Mouse (Mus musculus) testis, postnatal 14 days (tissue): ENCODE measurements around the gene Prkar1b.
A peak's percentile ranks its signal among the peaks of the same experiment; 100 is the strongest.

Experiments used
- DNase-seq: peaks from one replicate; pipeline ENCODE4 v3.0.0; 2021; ENCODE audit warnings: low spot score

Gene Prkar1b

GRCm38 (mm10) chr5:139149681-139150602 is at the start of gene Prkar1b, which contains the start of gene Dnaaf5:
Gene Prkar1b (minus strand): TSS chr5:139150001.
Gene Dnaaf5 (plus strand): TSS chr5:139150223.
- peak; percentile 99 for DNase-seq

- no peak for DNase-seq
Measured at GRCm38 (mm10) chr5:139199636-139199994, 49.8 kb upstream of the Prkar1b start.

DNA sequence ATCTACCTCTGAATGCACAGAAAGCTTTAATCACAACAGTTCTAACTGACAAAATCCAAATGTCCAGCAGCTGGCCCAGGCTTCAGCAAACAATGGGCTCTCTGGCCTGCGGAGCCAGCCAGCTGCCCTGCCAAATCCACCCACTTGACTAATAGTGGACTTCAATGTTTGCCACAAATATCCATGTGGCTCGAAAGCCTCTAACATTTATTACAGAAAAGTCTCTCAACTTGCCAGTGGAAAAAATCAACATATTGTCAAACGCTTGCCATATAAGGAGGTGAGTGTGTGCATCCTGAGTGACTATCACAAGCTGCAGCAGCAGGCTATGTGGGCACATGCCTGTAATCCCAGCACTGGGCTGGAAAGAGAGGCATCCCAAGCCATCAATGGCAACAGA is 49.0 kb upstream of the Prkar1b start:
- no peak for DNase-seq

DNA sequence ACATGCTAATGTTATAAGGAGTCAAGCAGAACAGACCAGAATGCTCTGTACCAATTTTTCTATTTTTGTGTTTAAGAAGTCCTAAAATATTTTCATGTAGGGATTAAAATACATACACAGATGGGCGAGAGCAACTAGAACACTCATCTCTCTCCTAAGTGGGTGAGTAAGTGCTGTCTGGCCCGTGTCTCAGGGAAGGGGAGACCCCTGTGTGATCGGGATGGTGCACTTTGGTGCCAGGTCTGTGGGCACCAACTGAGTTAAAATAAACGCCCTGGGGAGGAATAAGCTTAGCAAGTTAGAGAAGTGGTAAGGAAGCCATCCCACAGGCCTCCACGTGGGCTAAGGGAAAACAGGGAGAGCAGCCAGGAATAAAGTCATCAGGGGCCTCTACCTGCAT is 41.2 kb upstream of the Prkar1b start:
- DNase-seq: no peak

GRCm38 (mm10) chr5:139189726-139190125 is 39.9 kb upstream of the Prkar1b start:
- no peak for DNase-seq

GRCm38 (mm10) chr5:139184897-139185296 is 35.1 kb upstream of the Prkar1b start:
- DNase-seq: no peak

- no peak for DNase-seq
Measured at GRCm38 (mm10) chr5:139183601-139184000, 33.8 kb upstream of the Prkar1b start.

- no peak for DNase-seq
Measured at GRCm38 (mm10) chr5:139183131-139183530, 33.3 kb upstream of the Prkar1b start.

DNA sequence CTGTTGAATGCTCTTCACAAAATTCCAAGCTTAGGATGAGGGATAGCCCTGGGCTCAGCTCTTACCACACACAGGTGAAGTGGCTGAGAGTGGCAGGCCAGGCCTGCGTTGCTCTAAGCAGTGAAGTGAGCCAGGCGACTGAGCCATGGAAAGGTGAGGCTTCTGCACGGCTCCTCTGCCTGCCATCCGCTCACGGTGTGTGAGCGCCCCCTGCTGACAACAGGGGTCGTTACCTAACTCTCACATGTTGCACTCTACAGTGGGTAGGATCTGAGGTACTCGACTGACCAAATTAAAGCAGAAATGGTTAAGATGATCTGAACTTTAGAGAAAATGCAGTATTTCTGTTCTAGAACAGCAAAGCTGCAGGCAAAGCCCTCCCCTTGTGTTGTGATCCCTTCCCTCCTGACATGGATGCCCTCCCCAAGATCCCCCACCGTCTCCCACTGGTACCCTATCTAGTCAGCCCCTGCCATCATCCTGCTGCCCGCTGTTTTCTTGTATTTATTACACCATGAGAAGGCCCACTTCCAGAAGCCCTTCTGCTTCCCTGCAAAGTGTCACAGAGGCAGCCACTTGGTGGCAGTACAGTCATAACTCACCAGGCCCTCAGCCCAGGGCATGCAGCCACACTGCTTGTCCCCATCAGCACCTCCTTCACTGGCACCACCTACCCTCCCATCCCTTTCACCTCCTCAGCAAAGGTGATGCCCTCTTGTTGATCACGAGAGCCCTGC is 29.3 kb upstream of the Prkar1b start:
- DNase-seq: no peak

DNA sequence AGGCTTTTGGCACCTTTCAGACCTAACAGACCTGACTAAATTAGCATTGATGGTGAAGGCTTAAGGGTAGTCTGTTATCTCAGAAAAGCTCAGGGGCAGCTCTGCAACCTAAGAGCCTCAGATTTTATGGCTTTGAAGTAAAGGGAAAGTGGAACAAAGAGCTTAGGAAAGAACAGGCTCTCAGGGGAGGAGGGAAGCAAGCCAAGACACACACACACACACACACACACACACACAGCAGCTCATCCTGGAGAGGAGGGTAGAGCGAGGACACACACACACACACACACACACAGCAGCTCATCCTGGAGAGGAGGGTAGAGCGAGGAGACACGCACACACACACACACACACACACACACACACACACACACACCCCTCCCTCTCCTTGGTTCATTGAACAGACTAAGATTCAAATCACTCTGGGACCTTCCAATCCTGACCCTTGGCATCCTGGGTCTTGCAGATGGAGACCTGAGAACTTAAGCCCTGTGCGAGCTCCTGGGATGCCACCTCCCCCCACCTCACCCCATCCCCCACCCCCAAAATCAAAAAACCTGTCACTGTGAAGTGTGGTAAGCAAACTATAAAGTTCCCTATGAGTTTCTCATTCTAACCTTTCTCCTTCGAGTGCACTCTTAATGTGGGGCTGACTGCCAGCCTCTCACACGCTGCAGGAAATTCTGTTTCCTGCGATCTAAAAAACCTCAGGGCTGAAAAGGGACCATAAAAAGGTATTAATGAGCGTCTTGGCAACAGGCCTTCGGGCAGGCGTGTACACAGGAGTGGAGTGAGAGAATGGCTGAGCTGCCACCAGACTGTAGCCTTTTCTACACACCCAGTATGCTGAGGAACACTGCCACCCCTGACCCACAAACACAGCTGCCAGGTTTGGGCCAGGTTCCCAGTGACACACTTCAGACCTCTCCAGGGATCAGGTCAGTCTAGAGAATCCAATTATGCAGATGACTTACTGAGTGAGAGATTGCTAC is 25.1 kb upstream of the Prkar1b start:
- DNase-seq: no peak

DNA sequence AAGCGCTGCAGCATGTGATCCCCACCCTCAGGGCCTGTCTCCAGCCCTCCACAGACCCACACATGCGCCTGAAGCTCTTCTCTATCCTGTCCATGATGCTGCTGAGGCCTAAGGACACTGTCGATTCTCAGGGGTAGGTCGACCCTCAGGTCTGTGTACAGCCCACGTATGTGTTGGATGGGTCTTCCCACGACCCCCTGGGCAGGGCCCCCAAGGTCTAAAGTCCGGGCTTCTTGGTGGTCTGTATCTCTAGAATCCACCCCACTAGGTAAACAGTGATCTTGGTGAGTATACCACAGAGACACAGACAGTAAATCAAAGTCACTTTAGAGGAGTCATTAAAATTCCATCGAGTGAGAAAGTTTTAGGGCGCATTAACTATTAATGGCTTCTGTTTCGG is 24.3 kb upstream of the Prkar1b start:
- no peak for DNase-seq

GRCm38 (mm10) chr5:139171929-139172328 is 22.1 kb upstream of the Prkar1b start:
- DNase-seq: no peak

GRCm38 (mm10) chr5:139167548-139167947 is 17.7 kb upstream of the Prkar1b start:
- no peak for DNase-seq

DNA sequence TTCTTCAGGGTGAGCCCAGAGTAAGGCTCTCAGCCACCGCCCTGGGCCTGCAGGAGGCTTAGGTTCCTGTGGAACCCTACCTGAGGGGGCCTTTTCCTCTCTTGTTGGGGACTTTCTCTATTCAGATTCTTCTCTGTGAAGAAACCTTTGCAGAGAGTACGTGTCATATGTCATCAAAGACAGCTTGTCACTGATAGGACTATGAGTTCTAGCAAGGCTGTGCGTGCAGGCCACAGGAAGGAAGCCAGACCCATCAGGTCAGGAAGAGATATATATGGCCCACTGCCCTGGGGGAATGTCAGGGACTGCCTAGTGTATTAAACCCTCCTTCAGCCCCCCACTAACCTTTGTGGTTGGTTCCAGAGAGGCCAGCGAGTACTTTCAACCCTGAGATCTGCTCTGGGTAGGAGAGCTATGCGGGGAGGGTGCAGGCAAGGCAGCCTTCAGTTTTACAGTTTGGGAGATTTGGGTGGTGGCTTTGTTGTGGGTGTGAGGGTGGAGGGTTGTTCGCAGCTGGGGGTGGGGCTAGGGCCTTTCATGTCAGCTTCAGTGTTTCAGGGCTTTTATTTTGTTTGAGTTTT is 17.1 kb upstream of the Prkar1b start:
- DNase-seq: no peak

GRCm38 (mm10) chr5:139161632-139162031 is 11.8 kb upstream of the Prkar1b start:
- DNase-seq: no peak

- DNase-seq: no peak
Measured at GRCm38 (mm10) chr5:139160899-139161298, 11.1 kb upstream of the Prkar1b start.

- DNase-seq: peak; percentile 82
Measured at GRCm38 (mm10) chr5:139150603-139151031, 816 bp upstream of the Prkar1b start.

DNA sequence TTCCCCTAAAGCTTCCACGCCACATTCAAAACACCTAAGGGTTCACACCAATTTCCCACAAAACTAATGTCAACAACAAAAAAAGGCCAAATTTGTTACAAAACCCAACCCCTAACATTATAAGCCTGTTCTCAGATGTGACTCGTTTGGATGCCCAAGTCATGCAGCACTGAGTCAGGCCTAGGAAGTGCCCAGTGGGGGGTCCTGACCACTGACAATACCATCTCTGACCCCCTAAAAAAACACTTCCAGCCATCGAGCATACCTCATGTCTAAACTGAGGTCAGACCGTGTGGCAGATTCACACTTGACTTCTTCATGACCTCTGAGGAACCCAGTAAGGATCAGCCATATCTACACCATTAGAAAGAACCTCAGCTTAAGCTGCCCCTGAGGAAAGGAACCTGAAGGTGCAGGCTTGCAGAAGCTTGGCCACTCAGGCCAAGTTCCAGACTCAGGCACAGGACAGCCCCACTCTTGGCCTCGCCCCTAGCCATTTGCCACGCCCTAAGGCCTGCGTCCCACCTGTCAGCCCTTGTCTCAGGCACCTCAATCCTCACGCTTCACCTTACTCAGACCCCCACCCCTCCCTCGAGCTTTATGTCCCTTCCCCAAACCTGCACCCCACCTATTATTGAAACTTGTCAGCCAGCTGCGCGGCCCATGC is 662 bp downstream of the Prkar1b start:
- no peak for DNase-seq

DNA sequence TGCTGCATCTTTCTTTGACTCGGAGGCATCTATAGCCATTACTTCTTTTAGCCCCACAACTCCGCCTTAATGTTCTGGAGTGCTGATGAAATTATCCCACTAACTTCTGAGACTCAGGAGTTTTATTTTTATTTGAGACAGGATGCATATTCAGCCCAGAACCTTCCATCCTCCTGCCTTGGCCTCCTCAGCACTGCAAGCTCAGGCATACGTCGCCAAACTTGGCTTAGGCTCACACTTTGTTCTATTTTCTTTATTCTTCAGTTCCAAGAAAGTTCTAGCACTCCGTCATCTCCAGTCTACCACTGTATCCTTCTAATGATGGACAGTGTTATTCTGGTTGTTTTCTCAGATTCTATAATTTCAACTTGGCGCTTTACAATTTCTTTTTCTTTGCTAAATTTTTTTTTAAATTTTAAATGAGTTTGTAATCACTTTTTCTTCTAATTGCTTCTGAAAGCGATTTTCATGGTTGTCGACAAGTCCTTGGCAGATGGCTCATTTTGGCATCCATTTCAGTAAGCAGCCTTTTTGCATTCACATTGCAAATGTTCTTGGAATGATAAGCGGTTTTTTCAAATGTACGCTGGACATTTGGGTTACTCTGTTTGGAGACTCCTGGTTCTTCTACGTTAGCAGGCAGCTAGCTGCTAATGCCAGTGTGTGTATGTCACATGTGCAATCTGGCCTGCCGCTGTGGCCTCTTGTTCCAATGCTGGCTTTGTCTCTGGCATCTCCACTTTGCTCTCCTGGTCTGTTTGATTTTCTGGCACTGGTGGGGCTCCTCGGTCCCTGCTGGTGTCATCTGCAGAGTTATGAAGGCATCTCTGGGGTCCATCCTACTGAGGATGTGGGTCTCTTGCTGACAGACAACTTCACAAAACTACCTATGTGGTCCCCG is 2.4 kb downstream of the Prkar1b start:
- DNase-seq: no peak
